ENCODE assay signal across 8 mouse cellular contexts in the genomic region with DNA sequence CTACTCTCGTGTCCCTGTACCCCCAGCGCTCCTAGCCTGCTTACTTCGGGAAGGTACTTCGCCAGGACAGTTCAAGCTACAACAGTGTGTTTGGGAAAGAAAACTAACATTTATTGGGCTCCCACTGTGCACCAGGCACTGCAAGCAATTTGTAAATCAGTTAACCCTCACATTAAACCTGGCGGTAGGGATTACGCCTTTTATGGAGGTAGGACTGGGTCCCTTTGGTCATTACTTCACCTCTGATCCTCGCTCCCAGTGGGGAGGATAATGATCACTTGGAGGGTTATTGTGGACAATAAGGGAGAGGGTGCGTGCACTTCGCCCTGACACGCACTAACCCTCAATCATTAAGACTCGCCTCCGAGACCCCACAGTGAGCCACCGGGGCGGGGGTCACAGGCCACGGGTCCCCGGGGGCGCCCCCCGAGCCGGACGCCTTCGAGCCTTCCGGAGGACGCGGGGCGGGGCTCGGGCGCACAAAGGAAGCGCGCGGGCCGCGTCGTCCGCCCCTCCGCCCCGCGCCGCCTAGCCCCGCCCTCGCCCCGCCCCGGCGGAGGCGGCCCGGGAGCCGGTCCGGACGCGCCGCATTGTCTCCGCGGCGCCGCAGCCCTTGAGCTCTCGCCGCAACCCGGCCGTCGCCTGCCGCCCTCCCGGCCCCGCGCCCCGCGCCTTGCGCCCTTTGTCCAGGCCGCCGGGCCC. TPM values are rescaled to one million over a fixed set of nuclear protein-coding genes. Genes with fewer than 3 reads are reported as not detected.
A peak's percentile ranks its signal among the peaks of the same experiment; 100 is the strongest.
DNase-seq lines count a peak whose midpoint lies in the region; ATAC-seq and TF ChIP-seq lines count a peak whose summit lies in the region.

No protein-coding gene starts in this region.

- peak overlapping the region; percentile 69 for H3K4me2 ChIP-seq in heart, embryonic 15.5 days
- peak overlapping the region; percentile 92 for H3K4me2 ChIP-seq in liver, embryonic 16.5 days (ENCODE audit: low read depth, low read length)
- peak overlapping the region; percentile 99 for H3K4me2 ChIP-seq in neural tube, embryonic 13.5 days

- peak overlapping the region; percentile 96 for H3K27ac ChIP-seq in heart, embryonic 15.5 days
- H3K27ac ChIP-seq in liver, embryonic 16.5 days (ENCODE audit: low read length) = peak overlapping the region; percentile 88
- peak overlapping the region; percentile 98 for H3K27ac ChIP-seq in neural tube, embryonic 13.5 days (replicated peaks)

- H3K4me3 ChIP-seq in heart, embryonic 15.5 days = peak overlapping the region; percentile 91
- peak overlapping the region; percentile 87 for H3K4me3 ChIP-seq in liver, embryonic 16.5 days (ENCODE audit: low read depth, low read length)
- H3K4me3 ChIP-seq in neural tube, embryonic 13.5 days = peak overlapping the region; percentile 98

- H3K9ac ChIP-seq in heart, embryonic 15.5 days = peak overlapping the region; percentile 100
- H3K9ac ChIP-seq in liver, embryonic 16.5 days (ENCODE audit: low read depth, low read length) = peak overlapping the region; percentile 92
- peak overlapping the region; percentile 100 for H3K9ac ChIP-seq in neural tube, embryonic 13.5 days

- no peaks in the 10 kb centered on the region for H3K9me3 ChIP-seq in heart, embryonic 15.5 days (replicated peaks)
- H3K9me3 ChIP-seq in liver, embryonic 16.5 days (replicated peaks; ENCODE audit: control insufficient read depth, low read length) = no peaks in the 10 kb centered on the region
- H3K9me3 ChIP-seq in neural tube, embryonic 13.5 days = no peaks in the 10 kb centered on the region

- DNase-seq in CD4-positive helper T cell, adult 2 months (ENCODE audit: low read depth, low spot score) = peak; percentile 86
- DNase-seq in brain, embryonic 14.5 days (ENCODE audit: low read depth) = peak; percentile 91
- DNase-seq in kidney, postnatal 14 days = peak; percentile 93
- peak; percentile 93 for DNase-seq in testis, postnatal 10 days (ENCODE audit: low spot score)

- no peak for TF ChIP-seq CTCF in brain, embryonic 14.5 days (IDR thresholded peaks at IDR 0.05; ENCODE audit: borderline replicate concordance, extremely low read depth, insufficient read depth, insufficient read length)

- WGBS in heart, embryonic 15.5 days = 4% methylated on average over 43 of the region's 68 CpGs
- 2% methylated on average over 48 of the region's 68 CpGs for WGBS in liver, embryonic 16.5 days (ENCODE audit: insufficient replicate concordance)
- 1% methylated on average over 61 of the region's 68 CpGs for WGBS in neural tube, embryonic 13.5 days

- peaks cover 53% of the 10 kb centered on the region for H3K4me1 ChIP-seq in heart, embryonic 15.5 days (replicated peaks)
- H3K4me1 ChIP-seq in liver, embryonic 16.5 days (ENCODE audit: control insufficient read depth, low read depth, low read length) = peaks cover 32% of the 10 kb centered on the region
- peaks cover 69% of the 10 kb centered on the region for H3K4me1 ChIP-seq in neural tube, embryonic 13.5 days (replicated peaks)

- H3K27me3 ChIP-seq in heart, embryonic 15.5 days = no peaks in the 10 kb centered on the region
- no peaks in the 10 kb centered on the region for H3K27me3 ChIP-seq in liver, embryonic 16.5 days (ENCODE audit: control insufficient read depth, insufficient read depth, low read depth, low read length)
- peaks cover 5% of the 10 kb centered on the region; the same call in 1 of the 2 replicates for H3K27me3 ChIP-seq in neural tube, embryonic 13.5 days

- peak; percentile 74 for ATAC-seq in erythroid progenitor cell, adult 5-6 weeks (replicated peaks; ENCODE audit: low FRiP score, poor library complexity, severe bottlenecking)
- ATAC-seq in heart, embryonic 15.5 days (replicated peaks; ENCODE audit: insufficient number of reproducible peaks, insufficient read depth, low FRiP score, low read depth) = peak; percentile 91
- peak; percentile 91 for ATAC-seq in liver, embryonic 16.5 days (ENCODE audit: low read depth)
- peak; percentile 89 for ATAC-seq in neural tube, embryonic 13.5 days (ENCODE audit: low read depth)

- TF ChIP-seq POLR2A in brain, embryonic 14.5 days (IDR thresholded peaks at IDR 0.05; ENCODE audit: borderline replicate concordance, extremely low read depth, insufficient read depth, insufficient read length, poor library complexity, severe bottlenecking) = peak; percentile 97

- no peaks in the 10 kb centered on the region for H3K36me3 ChIP-seq in heart, embryonic 15.5 days
- H3K36me3 ChIP-seq in liver, embryonic 16.5 days (ENCODE audit: control insufficient read depth, insufficient read depth) = 0 out of 2 replicates have a peak, but pooled peaks cover 3% of the 10 kb centered on the region
- peaks cover 29% of the 10 kb centered on the region for H3K36me3 ChIP-seq in neural tube, embryonic 13.5 days

RNA-seq across cellular contexts. Expression of a gene that starts 28.0 kb away (rescaled TPM):
- 4.6 and 5.0 TPM in 2 replicates for polyA plus RNA-seq in brain, embryonic 14.5 days (2012; rRNA removed)
- total RNA-seq in erythroid progenitor cell, adult 5-6 weeks (2015; ENCODE audit: low replicate concordance) = not detected in 2 replicates
- total RNA-seq in erythroid progenitor cell, adult 5-6 weeks (2017; ENCODE audit: low replicate concordance) = 0.08 TPM in 1 of 2 replicates, not detected in the other
- polyA plus RNA-seq in heart, embryonic 15.5 days (2015; fragmentation: Nextera tagmentation; extraction: Ambion mirVana) = 0.04 TPM in 1 of 2 replicates, not detected in the other
- 0.02 TPM in 1 of 2 replicates, not detected in the other for polyA plus RNA-seq in liver, embryonic 16.5 days (2015; fragmentation: Nextera tagmentation; extraction: Ambion mirVana)
- polyA plus RNA-seq in neural tube, embryonic 13.5 days (2015; fragmentation: Nextera tagmentation; extraction: Ambion mirVana) = 0.46 and 0.70 TPM in 2 replicates

Comparison
In these comparisons a context has a peak if more than half of its experiments do, and no peak if none do; other contexts are left out.
1. Peak in every context shown above with its lines: DNase-seq, ATAC-seq, H3K4me3 ChIP-seq and H3K27ac ChIP-seq.